Mouse (Mus musculus): ENCODE results near the gene Gata2. TPM values are rescaled to one million over a fixed set of nuclear protein-coding genes. Genes with fewer than 3 reads are reported as not detected.
A peak's percentile ranks its signal among the peaks of the same experiment; 100 is the strongest.

The Gata2 gene
- total RNA-seq, 4 experiments from 2014 or later: 3.0 to 6.0 (median 4.1) TPM

DNA sequence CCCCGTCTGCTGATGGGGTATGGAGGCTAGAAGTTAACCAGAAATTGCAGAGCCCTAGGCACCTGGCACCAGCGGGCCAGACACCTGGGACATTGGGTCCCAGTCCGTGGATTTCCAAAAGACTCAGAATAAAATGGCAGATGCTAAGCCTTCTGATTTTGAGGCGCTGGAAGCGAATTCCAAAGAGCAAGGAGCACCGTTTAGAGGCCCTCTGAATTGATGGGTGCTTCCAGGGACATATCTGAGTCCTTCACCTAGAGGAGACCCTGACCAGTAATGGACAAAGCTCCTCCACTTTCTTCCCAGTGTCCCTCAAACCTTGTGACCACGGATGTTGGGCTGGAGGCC lies 1.3 kb downstream of the Gata2 start:
- no peak for DNase-seq (ENCODE audit: low spot score in 2 of 2)

GRCm38 (mm10) chr6:88196054-88196732 lies 2.5 kb downstream of the Gata2 start:
- no peak for DNase-seq (ENCODE audit: low spot score in 2 of 2)

- DNase-seq (ENCODE audit: low spot score in 2 of 2): no peak
Measured at GRCm38 (mm10) chr6:88196733-88197312, 3.1 kb downstream of the Gata2 start.

DNA sequence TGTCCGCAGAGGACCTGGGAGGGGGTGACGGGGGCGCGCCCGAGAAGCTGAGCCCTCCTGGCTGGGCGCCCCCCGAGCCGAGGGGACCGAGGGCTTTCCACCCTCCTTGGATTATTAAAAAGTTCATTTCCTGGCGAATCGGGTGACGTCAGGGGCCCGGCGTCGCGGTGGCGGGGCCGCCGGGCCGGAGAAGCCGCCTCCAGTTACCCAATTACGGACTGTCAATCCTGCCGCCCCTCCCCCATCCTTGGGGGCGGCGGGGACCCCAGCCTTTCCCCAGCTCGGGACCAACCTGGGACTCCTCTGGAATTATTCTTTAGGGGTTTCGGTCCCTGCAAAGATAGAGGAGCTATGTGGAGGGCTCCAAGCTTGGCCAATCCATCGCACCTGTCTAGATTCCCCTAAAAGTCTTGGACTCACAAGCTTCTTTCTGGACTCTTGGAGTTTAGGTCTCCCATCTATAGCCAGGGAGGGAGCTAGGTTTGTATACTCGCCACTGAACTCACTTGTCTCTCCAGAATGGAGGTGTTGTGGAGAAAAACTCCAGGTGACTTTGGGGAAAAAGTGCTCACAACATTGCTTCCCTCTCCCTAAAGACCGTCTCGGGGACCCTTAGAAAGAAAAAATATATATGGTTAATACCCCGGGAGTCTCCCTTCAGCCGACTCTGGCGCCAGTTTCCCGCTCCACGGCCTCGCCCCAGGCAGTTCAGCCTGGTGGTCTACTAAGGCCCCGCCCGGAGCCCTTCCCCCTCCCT lies 3.8 kb downstream of the Gata2 start:
- no peak for DNase-seq (ENCODE audit: low spot score in 2 of 2)

GRCm38 (mm10) chr6:88198070-88198940 lies 4.6 kb downstream of the Gata2 start:
- peak; percentile 57 to 59 for DNase-seq (ENCODE audit: low spot score in 2 of 2)

- DNase-seq (ENCODE audit: low spot score in 2 of 2): no peak
Measured at GRCm38 (mm10) chr6:88199001-88199717, 5.5 kb downstream of the Gata2 start.

DNA sequence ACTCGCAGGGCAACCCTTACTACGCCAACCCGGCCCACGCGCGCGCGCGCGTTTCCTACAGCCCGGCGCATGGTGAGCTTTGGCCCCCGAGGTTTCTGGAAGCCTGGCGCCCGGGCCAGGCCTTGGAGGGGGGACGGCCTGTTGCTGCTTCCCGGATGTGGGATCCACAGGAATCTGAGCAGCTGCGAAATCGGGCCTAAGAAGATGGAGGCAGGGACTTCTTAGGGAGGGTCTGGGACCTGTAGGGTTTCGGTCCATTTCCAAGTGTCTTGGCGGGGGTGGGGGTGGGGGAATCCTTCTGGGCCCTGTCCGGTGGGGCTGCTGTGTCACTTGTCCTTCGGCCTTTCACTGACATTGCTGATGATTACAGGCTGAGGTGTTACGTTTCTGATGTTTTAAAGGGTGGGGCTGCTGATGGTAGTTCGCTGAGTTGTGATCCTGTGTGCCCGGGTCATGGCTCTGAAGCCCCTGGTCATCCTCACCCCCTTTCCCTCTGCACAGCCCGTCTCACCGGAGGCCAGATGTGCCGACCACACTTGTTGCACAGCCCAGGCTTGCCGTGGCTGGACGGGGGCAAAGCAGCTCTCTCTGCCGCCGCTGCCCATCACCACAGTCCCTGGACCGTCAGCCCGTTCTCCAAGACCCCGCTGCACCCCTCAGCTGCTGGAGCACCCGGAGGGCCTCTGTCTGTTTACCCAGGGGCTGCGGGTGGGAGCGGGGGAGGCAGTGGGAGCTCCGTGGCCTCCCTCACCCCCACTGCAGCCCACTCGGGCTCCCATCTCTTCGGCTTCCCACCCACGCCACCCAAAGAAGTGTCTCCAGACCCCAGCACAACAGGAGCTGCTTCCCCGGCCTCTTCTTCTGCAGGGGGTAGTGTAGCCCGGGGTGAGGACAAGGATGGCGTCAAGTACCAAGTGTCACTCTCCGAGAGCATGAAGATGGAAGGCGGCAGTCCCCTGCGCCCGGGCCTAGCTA lies 6.3 kb downstream of the Gata2 start:
- no peak for DNase-seq (ENCODE audit: low spot score in 2 of 2)

DNA sequence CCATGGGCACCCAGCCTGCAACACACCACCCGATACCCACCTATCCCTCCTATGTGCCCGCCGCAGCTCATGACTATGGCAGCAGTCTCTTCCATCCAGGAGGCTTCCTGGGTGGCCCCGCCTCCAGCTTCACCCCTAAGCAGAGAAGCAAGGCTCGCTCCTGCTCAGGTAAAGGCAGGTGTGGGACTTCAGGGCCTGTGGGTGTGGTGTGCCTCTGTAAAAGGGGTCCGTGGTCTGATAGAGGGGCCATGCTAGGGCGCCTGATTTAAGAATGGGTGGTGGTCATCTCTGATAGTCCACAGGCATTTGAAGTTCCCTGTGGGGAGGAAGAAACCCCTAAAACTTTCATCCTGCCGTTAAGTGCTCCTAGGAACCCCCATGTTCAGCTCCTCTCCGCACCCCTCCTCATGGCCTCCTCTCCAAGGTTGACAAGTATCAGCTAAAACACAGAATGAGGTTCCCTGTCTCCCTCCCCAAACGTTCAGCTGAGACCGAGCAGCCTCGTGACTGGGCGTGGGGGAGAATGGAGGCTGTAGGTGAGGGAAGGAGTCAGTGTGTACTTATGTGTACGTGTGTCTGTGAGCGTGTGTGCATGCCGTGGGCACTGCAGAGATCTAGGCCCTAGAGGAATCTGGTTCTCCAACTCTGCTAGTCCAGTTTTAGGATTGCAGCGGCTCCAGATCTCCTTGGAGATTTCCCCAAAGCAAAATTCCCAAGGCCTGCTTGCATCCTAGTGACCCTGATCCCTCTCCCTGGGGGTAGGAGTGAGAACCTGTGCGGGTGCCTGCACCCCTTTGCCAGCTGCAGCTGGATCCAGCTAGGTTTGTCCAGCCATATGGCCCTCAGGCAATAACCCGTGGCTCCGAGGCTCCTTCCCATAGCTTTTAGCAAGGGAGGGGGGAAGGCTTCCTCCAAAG lies 7.3 kb downstream of the Gata2 start:
- no peak for DNase-seq (ENCODE audit: low spot score in 2 of 2)

GRCm38 (mm10) chr6:88201926-88202700 lies 8.4 kb downstream of the Gata2 start:
- DNase-seq (ENCODE audit: low spot score in 2 of 2): no peak

DNA sequence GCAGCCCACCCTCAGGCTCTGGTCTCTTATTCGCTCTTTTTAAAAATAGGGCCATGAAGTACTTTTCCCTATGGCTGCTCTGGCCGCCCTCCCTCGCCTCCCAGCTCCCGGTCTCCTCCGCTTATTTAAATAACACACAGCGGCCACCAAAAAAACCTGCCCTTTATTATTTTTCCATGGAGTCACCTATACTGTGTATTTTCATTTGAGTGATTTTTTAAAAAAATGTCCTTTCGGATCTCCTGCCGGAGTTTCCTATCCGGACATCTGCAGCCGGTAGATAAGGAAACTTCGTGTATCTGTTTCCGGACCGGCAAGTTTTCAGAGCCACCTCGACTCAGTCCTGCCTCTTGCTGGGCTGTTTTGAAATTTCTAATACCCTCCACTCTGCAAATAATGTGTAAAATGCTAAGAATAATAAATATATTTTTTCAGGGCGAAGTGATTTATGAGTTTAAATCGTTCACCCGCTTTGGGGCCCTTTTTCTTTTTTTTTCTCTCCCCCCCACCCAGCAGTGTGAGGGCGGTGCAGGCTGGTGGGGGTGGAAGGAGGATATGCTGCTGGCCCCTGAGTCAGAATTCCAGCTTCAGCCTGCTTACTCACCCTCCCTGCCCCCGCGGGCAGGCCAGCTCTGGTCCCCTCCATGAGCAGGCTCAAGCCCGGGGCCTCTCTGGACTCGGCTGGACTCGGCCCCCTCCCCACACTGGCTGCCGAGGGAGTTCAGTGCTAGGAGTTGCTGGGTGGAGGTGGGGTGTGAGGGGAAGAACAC lies 9.4 kb downstream of the Gata2 start:
- no peak for DNase-seq (ENCODE audit: low spot score in 2 of 2)

DNA sequence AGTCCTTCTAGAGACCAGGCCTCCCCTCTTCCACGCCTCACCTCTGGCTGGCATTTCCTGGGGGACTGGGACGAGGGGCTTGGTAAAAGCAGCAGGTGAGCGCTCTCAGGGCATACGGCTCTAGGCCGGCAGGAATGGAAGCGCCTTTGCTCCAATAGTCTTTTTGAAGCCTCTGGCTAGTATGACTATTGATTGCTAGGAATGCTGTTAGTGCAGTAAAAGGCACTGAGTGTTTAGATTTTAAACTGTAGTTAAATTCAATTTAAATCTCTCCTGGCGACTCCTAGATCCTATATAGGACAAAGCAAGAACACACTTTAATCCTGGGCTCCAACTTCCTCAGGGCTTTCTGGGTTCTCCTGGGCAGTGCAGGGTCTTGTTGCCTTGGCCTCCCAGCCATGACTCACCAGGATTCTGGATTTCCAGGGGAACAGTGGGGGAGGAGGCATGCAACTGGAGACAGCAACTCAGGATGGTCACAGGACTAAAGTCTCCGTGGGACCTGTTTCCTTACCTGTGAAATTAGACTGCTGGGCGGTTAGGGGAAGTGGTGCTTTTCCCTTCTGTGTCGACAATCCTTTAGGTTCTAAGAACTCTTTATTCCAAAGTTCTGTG lies 10.2 kb downstream of the Gata2 start:
- DNase-seq (ENCODE audit: low spot score in 2 of 2): no peak

DNA sequence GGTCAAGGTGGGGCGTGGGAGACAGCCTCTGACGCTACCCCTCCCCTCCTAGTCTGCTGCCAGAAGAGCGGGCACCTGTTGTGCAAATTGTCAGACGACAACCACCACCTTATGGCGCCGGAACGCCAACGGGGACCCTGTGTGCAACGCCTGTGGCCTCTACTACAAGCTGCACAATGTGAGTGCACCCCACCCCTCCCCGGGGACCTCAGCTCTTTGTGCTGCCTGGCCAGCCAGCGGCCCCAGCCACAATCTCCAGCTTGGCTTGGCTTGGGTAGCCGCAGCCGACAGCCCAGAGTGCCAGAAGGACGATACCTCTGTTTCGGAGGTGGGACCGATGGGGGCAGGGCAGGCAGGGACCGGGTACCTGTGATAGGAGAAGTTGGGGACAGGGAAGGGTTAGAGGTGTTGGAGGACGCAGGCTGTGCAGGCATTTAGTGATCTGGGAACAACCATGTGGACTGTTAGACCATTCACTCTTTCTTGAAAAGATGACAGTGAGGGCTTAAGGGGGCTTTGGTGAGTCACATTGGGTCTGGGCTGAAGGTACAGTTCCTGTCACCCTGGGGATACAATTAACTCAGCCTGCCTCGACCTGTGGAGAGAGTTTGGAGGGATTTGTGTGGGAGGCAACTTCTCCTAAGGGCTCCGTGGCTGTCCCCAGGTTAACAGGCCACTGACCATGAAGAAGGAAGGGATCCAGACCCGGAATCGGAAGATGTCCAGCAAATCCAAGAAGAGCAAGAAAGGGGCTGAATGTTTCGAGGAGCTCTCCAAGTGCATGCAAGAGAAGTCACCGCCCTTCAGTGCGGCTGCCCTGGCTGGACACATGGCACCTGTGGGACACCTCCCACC lies 11.1 kb downstream of the Gata2 start:
- DNase-seq (ENCODE audit: low spot score in 2 of 2): no peak

DNA sequence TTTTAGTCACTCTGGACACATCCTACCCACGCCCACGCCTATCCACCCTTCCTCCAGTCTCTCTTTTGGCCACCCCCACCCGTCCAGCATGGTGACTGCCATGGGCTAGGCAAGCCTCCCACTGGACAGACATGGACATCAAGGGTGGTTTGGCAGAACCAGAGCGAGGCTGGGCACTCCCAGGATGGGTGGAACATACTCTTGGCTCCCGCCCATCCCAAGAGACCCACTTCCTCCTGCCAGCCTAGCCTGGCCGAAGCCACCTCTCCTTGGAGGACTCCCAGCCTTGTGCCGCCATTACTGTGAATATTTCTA lies 11.7 kb downstream of the Gata2 start:
- DNase-seq (ENCODE audit: low spot score in 2 of 2): no peak

- DNase-seq (ENCODE audit: low spot score in 2 of 2): no peak
Measured at GRCm38 (mm10) chr6:88205937-88206336, 12.2 kb downstream of the Gata2 start.

DNA sequence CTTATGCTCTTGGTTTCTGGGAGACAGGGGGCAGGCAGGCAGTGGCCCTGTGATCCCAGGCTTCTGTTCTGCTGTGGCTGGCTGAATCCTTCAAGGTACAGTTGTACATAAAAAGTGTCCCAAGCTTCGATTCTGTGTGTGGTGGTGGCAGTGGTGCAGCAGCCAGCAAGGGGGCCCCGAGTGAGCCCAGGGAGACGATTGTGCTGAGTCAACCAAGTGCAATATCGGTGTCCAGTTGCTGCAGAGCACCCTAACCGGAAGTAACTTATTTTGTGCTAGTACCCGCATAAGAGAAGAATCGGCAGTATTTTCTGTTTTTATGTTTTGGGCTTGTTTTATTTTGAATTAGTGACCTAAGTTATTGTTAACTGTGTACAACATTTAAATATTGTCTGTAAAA lies 12.9 kb downstream of the Gata2 start:
- no peak for DNase-seq (ENCODE audit: low spot score in 2 of 2)

DNA sequence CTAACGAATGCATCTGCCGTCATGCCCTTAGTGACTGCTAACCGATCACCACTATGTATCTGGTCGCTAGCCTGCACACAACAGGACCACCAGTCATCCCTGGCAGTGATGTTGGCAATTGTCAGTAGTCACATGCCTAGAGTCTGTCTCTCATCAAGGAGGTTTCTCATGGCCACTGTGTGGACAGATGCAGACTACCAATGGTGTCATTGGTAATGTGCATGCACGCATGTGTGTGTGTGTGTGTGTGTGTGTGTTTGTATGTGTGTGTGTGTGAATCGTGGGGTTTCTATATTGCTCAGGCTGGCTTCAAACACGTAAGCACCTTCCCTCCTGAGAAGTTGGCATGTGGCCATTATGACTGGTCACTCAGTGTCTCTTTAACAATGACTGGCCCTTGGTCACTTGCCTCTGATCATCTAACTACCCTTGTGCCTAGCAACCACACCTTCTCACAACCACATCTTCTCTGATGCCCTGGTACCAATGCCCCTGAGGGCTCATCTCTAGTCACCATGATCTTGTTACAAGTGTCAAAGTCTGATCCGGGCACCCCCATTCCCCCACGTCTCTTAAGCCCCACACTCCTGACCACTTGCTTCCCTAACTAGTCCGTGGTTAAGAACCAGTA lies 13.8 kb downstream of the Gata2 start:
- no peak for DNase-seq (ENCODE audit: low spot score in 2 of 2)
